Mouse (Mus musculus): Measurements from ENCODE around the gene Pced1a. TPM values are rescaled to one million over a fixed set of nuclear protein-coding genes. Genes with fewer than 3 reads are reported as not detected.

The Pced1a gene
- polyA plus RNA-seq, 1 experiment from 2014 or later = 8.9 TPM

DNA sequence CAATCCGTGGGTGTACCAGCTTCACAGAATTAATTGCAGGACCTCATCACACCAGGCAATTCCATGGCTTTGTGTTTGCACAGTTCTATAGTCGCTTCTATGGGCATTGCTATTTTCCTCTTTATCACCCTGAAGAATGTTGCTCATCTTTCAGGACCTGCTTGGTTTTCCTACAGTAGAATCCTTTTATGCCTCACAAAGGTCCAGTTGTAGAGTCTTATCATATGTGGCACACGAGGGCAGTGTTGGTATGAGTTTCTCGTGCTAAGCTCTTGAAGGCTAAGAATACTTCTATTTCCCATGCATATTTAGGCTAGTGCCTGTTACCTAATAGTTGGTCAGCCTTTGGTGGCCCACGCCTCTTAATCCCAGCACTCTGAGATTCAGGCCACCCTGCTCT is 611 bp upstream of the Pced1a start:
- no peaks in the 10 kb centered on the region for H3K36me3 ChIP-seq (ENCODE audit: control insufficient read depth, insufficient read depth, low read length)
- peak overlapping the region; percentile 76 for H3K4me3 ChIP-seq (ENCODE audit: low read depth, low read length)
- H3K9ac ChIP-seq (ENCODE audit: low read length) = peak overlapping the region; percentile 86
- DNase-seq (ENCODE audit: low spot score) (peak; percentile 47), ATAC-seq (no peak)
- H3K9me3 ChIP-seq (replicated peaks; ENCODE audit: control insufficient read depth, low read length) = no peaks in the 10 kb centered on the region
- H3K4me1 ChIP-seq (ENCODE audit: control insufficient read depth, insufficient read depth, low read length) = peaks cover 10% of the 10 kb centered on the region
- H3K27me3 ChIP-seq (replicated peaks; ENCODE audit: control insufficient read depth, insufficient read depth, low read length) = no peaks in the 10 kb centered on the region
- H3K4me2 ChIP-seq (ENCODE audit: low read length) = peak overlapping the region; percentile 90
- 0 out of 2 replicates have a peak overlapping the region, but pooled peaks have one; percentile 89 for H3K27ac ChIP-seq (ENCODE audit: low read depth, low read length)
- 35% methylated on average over 5 of the region's 5 CpGs for WGBS

DNA sequence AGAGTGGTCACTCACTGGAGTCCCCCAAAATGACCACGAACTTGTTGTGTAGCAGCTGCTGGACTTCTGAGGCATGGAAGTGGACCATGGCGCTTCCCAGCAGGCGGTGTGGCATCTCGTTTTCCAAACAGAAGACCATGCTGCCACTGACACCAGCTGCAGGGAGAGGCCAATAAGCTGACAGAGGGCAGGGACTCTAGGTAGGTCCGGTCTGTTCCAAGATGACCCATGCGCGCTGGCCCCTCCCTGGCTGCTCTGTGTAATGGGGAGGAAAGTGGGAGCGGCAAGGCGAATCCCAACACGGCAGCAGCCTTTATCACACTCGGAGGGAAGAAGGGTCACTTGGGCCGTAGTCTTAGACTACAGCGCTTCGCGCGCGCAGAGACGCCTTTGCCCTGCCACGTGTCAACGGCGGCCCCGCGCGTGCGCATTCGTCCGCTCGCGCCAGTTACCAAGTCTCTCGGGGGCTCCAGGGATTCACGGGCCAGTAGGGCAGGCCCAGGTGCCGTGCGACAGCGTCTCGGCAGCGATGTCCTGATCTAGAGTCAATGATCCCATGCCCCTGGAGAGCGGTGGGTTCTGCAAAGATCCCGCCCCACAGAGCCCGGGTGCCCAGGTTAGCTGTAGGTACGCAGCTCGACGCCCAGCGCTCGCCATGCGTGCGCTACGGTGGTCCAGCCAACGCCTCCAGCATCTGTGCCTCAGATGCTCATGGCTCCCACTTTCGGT is 940 bp downstream of the Pced1a start:
- peak; percentile 76 for ATAC-seq
- H3K4me3 ChIP-seq (ENCODE audit: low read depth, low read length) = peak overlapping the region; percentile 76
- 19% methylated on average over 49 of the region's 49 CpGs for WGBS
- peak overlapping the region; percentile 86 for H3K9ac ChIP-seq (ENCODE audit: low read length)
- H3K36me3 ChIP-seq (ENCODE audit: control insufficient read depth, insufficient read depth, low read length) = peaks cover 6% of the 10 kb centered on the region; the same call in 1 of the 2 replicates
- H3K4me1 ChIP-seq (ENCODE audit: control insufficient read depth, insufficient read depth, low read length) = peaks cover 10% of the 10 kb centered on the region
- peak; percentile 84 for DNase-seq (ENCODE audit: low spot score)
- H3K27ac ChIP-seq (ENCODE audit: low read depth, low read length) = peak overlapping the region; percentile 89
- peak overlapping the region; percentile 90 for H3K4me2 ChIP-seq (ENCODE audit: low read length)
- H3K9me3 ChIP-seq (replicated peaks; ENCODE audit: control insufficient read depth, low read length) = no peaks in the 10 kb centered on the region
- H3K27me3 ChIP-seq (replicated peaks; ENCODE audit: control insufficient read depth, insufficient read depth, low read length) = no peaks in the 10 kb centered on the region

DNA sequence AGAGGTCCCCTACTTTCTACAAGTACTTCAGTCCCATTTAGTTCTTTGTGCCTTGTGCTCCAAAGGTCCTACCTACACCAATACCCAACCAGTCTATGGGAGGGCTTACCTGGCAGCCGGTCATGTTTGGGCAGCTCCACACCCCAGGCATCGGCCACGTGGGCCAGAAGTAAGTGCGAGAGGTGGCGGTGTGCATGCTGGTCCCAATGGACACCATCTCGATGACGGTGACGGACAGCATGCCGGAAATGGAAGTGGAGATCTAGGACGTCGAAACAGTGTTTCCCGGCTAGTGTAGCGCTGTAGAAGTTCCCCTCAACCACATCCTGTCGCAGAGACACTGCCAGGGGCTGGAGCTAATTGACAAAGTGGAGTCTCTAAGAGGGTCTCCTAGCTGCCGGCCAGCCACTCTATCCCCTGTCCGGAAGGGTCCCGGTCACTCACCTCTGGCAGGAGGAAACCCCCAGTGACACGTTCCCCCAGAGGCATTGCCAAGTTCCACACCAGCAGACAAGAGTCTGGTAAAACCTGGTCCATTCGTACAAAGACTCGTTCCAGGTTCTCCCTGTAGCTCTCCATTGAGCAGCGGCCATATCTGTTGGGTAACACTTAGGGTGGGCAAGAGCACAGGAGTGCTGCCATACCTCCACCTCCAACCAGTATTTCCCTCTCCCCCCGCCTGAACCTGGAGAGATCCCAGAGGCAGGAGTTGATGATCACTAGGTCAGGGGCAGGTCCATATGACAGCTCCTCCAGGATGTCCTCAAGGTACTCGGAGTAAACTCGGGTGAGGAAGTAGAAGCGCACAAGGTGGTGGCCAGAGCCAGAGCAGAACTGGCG is 2.5 kb downstream of the Pced1a start:
- H3K27ac ChIP-seq (ENCODE audit: low read depth, low read length) = no peak overlapping the region
- H3K9me3 ChIP-seq (replicated peaks; ENCODE audit: control insufficient read depth, low read length) = no peaks in the 10 kb centered on the region
- WGBS = 96% methylated on average over 26 of the region's 26 CpGs
- H3K4me2 ChIP-seq (ENCODE audit: low read length) = no peak overlapping the region
- H3K4me3 ChIP-seq (ENCODE audit: low read depth, low read length) = no peak overlapping the region
- ATAC-seq (no peak), DNase-seq (ENCODE audit: low spot score) (no peak)
- H3K9ac ChIP-seq (ENCODE audit: low read length) = no peak overlapping the region
- H3K4me1 ChIP-seq (ENCODE audit: control insufficient read depth, insufficient read depth, low read length) = peaks cover 10% of the 10 kb centered on the region
- peaks cover 6% of the 10 kb centered on the region; the same call in 1 of the 2 replicates for H3K36me3 ChIP-seq (ENCODE audit: control insufficient read depth, insufficient read depth, low read length)
- no peaks in the 10 kb centered on the region for H3K27me3 ChIP-seq (replicated peaks; ENCODE audit: control insufficient read depth, insufficient read depth, low read length)

DNA sequence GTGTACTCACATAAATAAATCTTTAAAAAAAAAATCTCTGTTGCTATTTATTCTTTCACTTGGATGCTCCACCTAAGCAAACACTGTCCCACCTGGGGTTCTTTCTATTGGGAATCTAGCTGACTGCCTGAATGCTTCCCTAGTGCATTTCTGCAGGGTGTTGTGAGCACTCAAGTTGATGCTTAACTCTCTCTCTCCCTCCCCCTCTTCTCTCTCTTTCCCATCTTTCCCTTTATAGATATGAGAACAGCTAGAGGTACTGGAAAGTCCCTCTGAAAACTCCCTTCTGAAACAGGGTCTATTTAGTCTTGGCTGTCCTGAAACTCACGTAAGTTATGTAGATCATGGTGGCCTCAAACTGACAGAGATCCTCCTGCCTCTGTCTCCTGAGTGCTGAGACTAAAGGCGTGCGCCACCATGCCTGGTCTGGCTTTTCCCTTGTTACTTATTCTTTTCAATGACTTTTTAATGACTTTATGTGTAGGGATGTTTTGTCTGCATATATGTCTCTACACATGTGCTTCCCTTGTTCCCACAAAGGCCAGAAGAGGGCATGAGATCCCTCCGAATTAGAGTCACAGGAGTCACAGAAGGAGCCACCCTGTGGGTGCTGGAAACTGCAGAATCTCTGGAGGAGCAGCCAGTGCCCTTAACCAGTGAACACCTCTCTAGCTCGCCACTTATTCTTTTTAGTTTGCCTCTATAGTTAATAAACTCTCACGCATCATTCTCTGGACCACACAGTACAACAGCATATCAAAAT is 10.2 kb downstream of the Pced1a start:
- ATAC-seq = no peak
- Histone ChIP-seq H3K4me1 (ENCODE audit: control insufficient read depth, insufficient read depth, low read length) (no peaks in the 10 kb centered on the region), H3K27me3 (replicated peaks; ENCODE audit: control insufficient read depth, insufficient read depth, low read length) (no peaks in the 10 kb centered on the region), H3K9me3 (replicated peaks; ENCODE audit: control insufficient read depth, low read length) (no peaks in the 10 kb centered on the region), H3K27ac (ENCODE audit: low read depth, low read length) (no peak overlapping the region), H3K4me2 (ENCODE audit: low read length) (no peak overlapping the region), H3K4me3 (ENCODE audit: low read depth, low read length) (no peak overlapping the region), H3K9ac (ENCODE audit: low read length) (no peak overlapping the region), H3K36me3 (ENCODE audit: control insufficient read depth, insufficient read depth, low read length) (peaks cover 4% of the 10 kb centered on the region; the same call in 1 of the 2 replicates)
- DNase-seq (ENCODE audit: low spot score) = peak; percentile 4
- 81% methylated on average over 6 of the region's 6 CpGs for WGBS

DNA sequence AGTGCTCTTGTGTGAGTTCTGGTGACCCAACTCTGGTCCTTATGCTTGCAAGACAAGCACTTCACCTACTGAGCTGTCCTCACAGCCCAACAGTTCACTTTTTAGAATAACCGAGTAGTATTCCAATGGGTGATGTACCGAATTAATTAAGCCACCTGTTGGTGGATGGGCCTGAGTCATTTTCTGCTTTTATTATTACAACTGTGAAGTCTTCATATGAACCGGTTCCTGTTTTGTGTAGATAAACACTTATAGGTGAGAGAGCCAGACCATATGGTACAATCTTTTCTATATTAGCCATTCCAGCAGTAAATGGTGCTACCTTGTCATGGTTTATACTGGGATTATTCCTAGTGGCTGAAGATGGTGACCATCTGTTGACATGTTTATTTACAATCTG is 11.7 kb downstream of the Pced1a start:
- no peaks in the 10 kb centered on the region for H3K27me3 ChIP-seq (replicated peaks; ENCODE audit: control insufficient read depth, insufficient read depth, low read length)
- H3K36me3 ChIP-seq (ENCODE audit: control insufficient read depth, insufficient read depth, low read length) = no peaks in the 10 kb centered on the region
- H3K4me2 ChIP-seq (ENCODE audit: low read length) = no peak overlapping the region
- H3K9ac ChIP-seq (ENCODE audit: low read length) = no peak overlapping the region
- DNase-seq (ENCODE audit: low spot score) = no peak
- no peak overlapping the region for H3K27ac ChIP-seq (ENCODE audit: low read depth, low read length)
- no peaks in the 10 kb centered on the region for H3K9me3 ChIP-seq (replicated peaks; ENCODE audit: control insufficient read depth, low read length)
- WGBS = 84% methylated on average over 3 of the region's 3 CpGs
- no peak overlapping the region for H3K4me3 ChIP-seq (ENCODE audit: low read depth, low read length)
- no peak for ATAC-seq
- 0 out of 2 replicates have a peak, but pooled peaks cover 4% of the 10 kb centered on the region for H3K4me1 ChIP-seq (ENCODE audit: control insufficient read depth, insufficient read depth, low read length)

DNA sequence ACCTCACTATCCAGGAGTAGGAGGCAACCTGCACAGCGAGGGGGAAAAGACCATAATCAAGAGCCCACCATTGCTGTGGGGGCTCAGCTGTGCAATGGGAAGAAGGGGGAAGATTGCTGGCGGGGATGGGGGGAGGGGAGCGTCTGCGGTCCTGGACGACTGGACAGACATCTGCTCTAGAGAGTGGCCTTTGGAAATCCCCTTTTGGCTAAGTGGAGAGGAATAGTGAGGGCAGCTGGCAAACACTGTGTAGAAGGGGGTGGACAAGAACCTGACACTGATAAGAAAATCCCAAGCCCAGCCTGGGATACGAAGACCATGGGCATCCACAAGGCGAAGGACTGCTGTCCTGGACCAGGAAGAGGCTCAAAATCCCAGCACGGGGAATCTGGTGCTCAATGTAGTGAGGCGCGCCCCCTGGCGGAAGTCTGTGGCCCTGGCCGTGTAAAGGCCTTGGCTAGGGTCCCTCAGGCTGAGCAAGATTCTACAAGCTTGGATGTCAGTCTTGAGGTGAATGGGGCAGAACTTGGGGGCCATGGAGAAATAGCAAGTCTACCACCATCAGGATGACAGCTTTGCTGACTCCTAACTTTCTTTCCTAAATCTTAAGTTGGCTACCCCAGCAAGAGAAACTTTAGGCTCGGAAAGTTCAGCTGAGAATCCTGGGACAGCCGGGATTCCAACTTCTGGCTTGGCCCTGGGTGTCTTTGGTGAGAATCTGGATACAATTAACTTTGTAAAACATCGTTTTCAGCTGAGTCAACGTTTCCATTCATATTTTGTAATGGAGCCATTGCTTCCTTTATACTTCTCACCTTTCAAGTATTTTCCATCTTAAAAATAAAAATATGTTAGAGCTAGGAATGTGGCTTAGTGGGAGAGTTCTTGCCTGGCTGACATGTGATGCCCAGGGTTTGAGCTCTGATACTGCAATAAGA is 12.7 kb downstream of the Pced1a start:
- ATAC-seq (peak; percentile 83), DNase-seq (ENCODE audit: low spot score) (peak; percentile 88)
- Histone ChIP-seq H3K4me3 (ENCODE audit: low read depth, low read length) (no peak overlapping the region), H3K4me1 (ENCODE audit: control insufficient read depth, insufficient read depth, low read length) (0 out of 2 replicates have a peak, but pooled peaks cover 4% of the 10 kb centered on the region), H3K27ac (ENCODE audit: low read depth, low read length) (no peak overlapping the region), H3K4me2 (ENCODE audit: low read length) (no peak overlapping the region), H3K36me3 (ENCODE audit: control insufficient read depth, insufficient read depth, low read length) (no peaks in the 10 kb centered on the region), H3K9me3 (replicated peaks; ENCODE audit: control insufficient read depth, low read length) (no peaks in the 10 kb centered on the region), H3K27me3 (replicated peaks; ENCODE audit: control insufficient read depth, insufficient read depth, low read length) (no peaks in the 10 kb centered on the region), H3K9ac (ENCODE audit: low read length) (no peak overlapping the region)
- WGBS = 36% methylated on average over 16 of the region's 16 CpGs

DNA sequence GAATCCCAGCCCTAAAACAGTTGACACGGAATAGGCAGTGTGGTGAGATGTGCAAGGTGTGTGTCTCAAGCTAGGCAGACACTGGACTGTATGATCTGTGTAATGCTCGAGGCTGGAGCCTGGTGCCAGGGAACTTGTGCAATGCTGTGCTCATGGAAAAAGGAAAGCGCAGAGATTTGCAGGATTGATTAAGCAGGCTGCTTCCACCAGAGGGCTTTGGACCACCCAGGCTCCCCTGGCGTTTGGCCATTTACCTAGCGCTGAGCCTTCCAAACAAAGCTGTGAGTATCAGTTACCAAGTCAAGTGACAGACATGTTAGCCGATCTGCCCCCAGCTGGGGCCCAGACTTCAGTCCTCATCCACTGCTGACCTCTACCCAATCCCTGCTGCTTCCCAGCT is 16.3 kb downstream of the Pced1a start:
- H3K27me3 ChIP-seq (replicated peaks; ENCODE audit: control insufficient read depth, insufficient read depth, low read length) = no peaks in the 10 kb centered on the region
- WGBS = 9% methylated on average over 6 of the region's 6 CpGs
- ATAC-seq = peak; percentile 40; the same call in 1 of the 2 replicates

DNA sequence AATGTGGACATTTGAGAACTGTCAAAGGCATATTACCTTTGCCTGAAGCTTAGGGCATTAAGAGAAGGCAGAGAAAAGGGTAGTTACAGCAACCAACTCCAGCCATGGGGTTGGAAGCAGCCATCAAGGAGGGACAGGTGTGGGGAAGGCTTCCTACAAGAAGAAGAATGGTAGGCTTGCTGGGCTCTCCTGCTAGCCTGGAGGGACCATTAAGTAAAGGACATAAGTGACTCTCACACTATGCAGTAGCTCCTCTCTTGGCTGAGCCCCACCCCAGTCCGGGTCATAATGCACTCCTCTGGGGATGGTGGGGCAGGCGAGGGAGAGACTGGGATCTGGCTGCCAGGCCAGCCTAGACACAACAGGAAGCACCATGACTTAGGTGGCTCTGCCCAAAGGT is 18.3 kb downstream of the Pced1a start, which contains the start of gene Tmem239:
Tmem239 (plus strand) TSS at position 301 of the 400 bp plus-strand sequence.
- Histone ChIP-seq H3K4me3 (ENCODE audit: low read depth, low read length) (no peak within 1 kb of the TSS), H3K9ac (ENCODE audit: low read length) (no peak within 1 kb of the TSS), H3K4me2 (ENCODE audit: low read length) (no peak within 1 kb of the TSS), H3K9me3 (replicated peaks; ENCODE audit: control insufficient read depth, low read length) (no peaks in the 10 kb centered on the region), H3K27ac (ENCODE audit: low read depth, low read length) (no peak within 1 kb of the TSS), H3K27me3 (replicated peaks; ENCODE audit: control insufficient read depth, insufficient read depth, low read length) (no peaks in the 10 kb centered on the region), H3K4me1 (ENCODE audit: control insufficient read depth, insufficient read depth, low read length) (0 out of 2 replicates have a peak, but pooled peaks cover 4% of the 10 kb centered on the region), H3K36me3 (ENCODE audit: control insufficient read depth, insufficient read depth, low read length) (no peaks in the 10 kb centered on the region)
- DNase-seq (ENCODE audit: low spot score) (no peak), ATAC-seq (no peak)
- WGBS = 79% methylated on average over 2 of the region's 2 CpGs

More for the DNA sequence above, 16.3 kb downstream of the Pced1a start:
- H3K36me3 ChIP-seq (ENCODE audit: control insufficient read depth, insufficient read depth, low read length) = no peaks in the 10 kb centered on the region
- H3K4me3 ChIP-seq (ENCODE audit: low read depth, low read length) = no peak overlapping the region
- DNase-seq (ENCODE audit: low spot score) = peak; percentile 71
- no peaks in the 10 kb centered on the region for H3K9me3 ChIP-seq (replicated peaks; ENCODE audit: control insufficient read depth, low read length)
- H3K9ac ChIP-seq (ENCODE audit: low read length) = no peak overlapping the region
- H3K4me2 ChIP-seq (ENCODE audit: low read length) = no peak overlapping the region
- no peak overlapping the region for H3K27ac ChIP-seq (ENCODE audit: low read depth, low read length)
- H3K4me1 ChIP-seq (ENCODE audit: control insufficient read depth, insufficient read depth, low read length) = 0 out of 2 replicates have a peak, but pooled peaks cover 4% of the 10 kb centered on the region
